Mouse (Mus musculus) cerebellum, postnatal 25 days (tissue): ENCODE measurements at regions not wholly inside any gene's neighbourhood (a gene's known extent, or its start where the extent isn't known, plus 50 kb on each side); places are given as distances from the start of the nearest gene placed in this dataset.
A peak's percentile ranks its signal among the peaks of the same experiment; 100 is the strongest.

Source experiments
- DNase-seq, 2 experiments: peaks; one replicate each; pipeline ENCODE4 v3.0.0; 2021; ENCODE audit warnings: mixed read lengths in 2 of 2

GRCm38 (mm10) chr10:45982731-45983274 lies 405.2 kb downstream of the Hace1 start:
- DNase-seq = no peak

- DNase-seq = no peak
Observed at GRCm38 (mm10) chr10:45983671-45984335, 406.2 kb downstream of the Hace1 start.

- DNase-seq = peak; percentile 27 to 64
Observed at GRCm38 (mm10) chr10:45986341-45986740, 408.7 kb downstream of the Hace1 start.

GRCm38 (mm10) chr10:46006319-46006718 lies 428.7 kb downstream of the Hace1 start:
- no peak for DNase-seq

- DNase-seq = peak; percentile 57 to 75
Observed at GRCm38 (mm10) chr10:46011916-46012596, 434.4 kb downstream of the Hace1 start.

GRCm38 (mm10) chr10:46012599-46012998 lies 435.0 kb downstream of the Hace1 start:
- no peak for DNase-seq

- peak; percentile 6 to 33 for DNase-seq
Observed at GRCm38 (mm10) chr10:46016295-46016694, 438.7 kb downstream of the Hace1 start.

- DNase-seq = peak in 1 of 2 experiments; percentile 8
Observed at GRCm38 (mm10) chr10:46045474-46046093, 468.0 kb downstream of the Hace1 start.

GRCm38 (mm10) chr10:46046094-46046749 lies 468.6 kb downstream of the Hace1 start:
- no peak for DNase-seq

- no peak for DNase-seq
Observed at GRCm38 (mm10) chr10:46046890-46047414, 469.3 kb downstream of the Hace1 start.

- no peak for DNase-seq
Observed at GRCm38 (mm10) chr10:46047591-46047990, 470.0 kb downstream of the Hace1 start.

GRCm38 (mm10) chr10:46057362-46058198 lies 480.0 kb downstream of the Hace1 start:
- DNase-seq = peak; percentile 55 to 79

- peak; percentile 23 for DNase-seq
Observed at GRCm38 (mm10) chr10:46058199-46058472, 480.5 kb downstream of the Hace1 start.

GRCm38 (mm10) chr10:46059285-46059684 lies 481.7 kb downstream of the Hace1 start:
- DNase-seq = no peak

GRCm38 (mm10) chr10:46063831-46064230 lies 486.2 kb downstream of the Hace1 start:
- no peak for DNase-seq

GRCm38 (mm10) chr10:46070766-46071165 lies 493.1 kb downstream of the Hace1 start:
- DNase-seq = no peak

GRCm38 (mm10) chr10:46071220-46071619 lies 493.6 kb downstream of the Hace1 start:
- DNase-seq = no peak

- no peak for DNase-seq
Observed at GRCm38 (mm10) chr10:46071810-46072549, 494.4 kb downstream of the Hace1 start.

GRCm38 (mm10) chr10:46072550-46073470 lies 495.2 kb downstream of the Hace1 start:
- peak; percentile 15 to 20 for DNase-seq

GRCm38 (mm10) chr10:46087766-46088165 lies 510.1 kb downstream of the Hace1 start:
- peak; percentile 29 to 61 for DNase-seq
